Mouse (Mus musculus): ENCODE measurements around the gene 1700011M02Rik.
A peak's percentile ranks its signal among the peaks of the same experiment; 100 is the strongest.
"Not testable (repeated sequence)": the region's sequence is repeated elsewhere in the genome, so short reads cannot be mapped to it uniquely, and the experiment has no call there.

Gene 1700011M02Rik

DNA sequence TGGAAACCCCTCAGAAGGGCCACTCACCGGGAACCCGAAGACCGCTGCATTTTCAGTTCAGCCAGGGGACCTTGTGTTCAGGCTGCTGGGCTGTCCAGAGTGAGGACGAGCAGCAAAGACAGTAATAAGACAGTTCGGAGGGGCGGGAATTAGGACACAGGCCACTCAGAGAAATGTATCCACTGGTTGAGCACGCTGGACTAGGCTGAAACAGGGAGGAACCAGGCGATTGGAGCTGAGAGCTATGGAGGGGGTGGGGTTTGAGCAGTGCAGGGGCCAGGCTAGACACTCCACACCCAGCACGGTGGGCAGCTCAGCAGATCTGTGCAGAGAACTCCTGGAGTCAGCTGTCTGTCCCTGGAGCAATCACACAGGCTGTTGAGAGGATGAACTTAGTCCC, at the start of gene 1700011M02Rik, which contains the start of gene Dmrtc1a:
1700011M02Rik (plus strand) TSS at position 319 of the 400 bp plus-strand sequence.
Dmrtc1a (minus strand) TSS at position 101 of the 400 bp plus-strand sequence.
- DNase-seq: not testable (repeated sequence)

DNA sequence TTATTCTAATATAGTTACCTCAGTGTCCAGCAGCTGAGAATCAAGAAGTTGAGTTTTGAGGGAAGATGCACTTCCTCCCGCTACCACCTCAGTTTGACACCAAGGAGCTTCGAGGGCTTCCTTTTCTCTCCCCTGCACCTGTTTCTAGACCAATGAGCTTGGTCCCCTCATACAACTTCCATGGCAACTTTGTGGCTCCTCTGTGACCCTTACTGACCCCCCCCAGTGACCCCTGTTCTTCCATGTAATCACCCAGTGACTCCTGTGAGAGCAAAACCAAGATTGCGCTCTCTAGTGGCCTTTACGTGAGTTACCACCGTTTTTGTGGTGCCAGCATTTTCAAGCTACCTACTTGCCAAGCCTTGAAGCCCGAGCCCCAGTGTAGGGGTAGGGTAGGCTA, 40.8 kb upstream of the 1700011M02Rik start, which contains the start of gene 1700031F05Rik:
1700031F05Rik (minus strand) TSS at position 101 of the 400 bp plus-strand sequence.
- no peak for DNase-seq

DNA sequence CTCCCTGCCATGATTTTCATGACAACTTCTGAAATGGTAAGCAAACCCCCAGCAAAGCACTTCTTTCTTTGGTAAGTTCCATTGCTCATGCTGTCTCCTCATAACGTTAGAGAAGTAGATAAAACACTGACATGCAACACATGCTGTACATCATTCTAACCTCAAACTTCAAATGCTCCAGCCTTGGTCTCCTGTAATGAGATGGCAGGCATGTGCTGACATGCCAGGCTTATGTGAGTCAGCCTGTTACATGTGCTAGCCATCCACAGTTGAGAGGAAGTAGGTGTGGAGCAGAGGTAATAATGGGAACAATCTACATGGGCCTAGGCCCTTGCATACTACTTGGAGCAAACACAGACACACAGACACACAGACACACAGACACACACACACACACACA, 6.1 kb downstream of the 1700011M02Rik start:
- not testable (repeated sequence) for DNase-seq

DNA sequence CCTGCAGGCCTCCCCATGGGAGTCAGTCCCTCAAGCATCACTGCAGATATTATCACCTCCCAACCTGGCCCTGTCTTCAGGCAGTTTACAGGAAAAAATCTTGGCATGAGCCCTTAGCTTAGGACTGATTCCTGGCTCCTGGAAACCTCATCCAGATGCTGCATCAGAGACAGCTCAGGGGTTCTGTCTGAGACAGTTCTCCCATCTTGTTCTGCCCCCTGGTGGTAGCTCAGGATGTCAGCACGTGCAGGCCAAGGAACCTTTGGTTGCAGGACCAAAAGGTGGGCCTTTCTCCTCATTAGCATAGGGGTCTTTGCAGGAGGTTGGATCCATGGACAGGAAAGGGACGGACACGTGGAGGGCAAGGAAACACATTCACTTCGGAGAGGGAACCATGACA, 18.0 kb downstream of the 1700011M02Rik start:
- DNase-seq: peak; percentile 4

DNA sequence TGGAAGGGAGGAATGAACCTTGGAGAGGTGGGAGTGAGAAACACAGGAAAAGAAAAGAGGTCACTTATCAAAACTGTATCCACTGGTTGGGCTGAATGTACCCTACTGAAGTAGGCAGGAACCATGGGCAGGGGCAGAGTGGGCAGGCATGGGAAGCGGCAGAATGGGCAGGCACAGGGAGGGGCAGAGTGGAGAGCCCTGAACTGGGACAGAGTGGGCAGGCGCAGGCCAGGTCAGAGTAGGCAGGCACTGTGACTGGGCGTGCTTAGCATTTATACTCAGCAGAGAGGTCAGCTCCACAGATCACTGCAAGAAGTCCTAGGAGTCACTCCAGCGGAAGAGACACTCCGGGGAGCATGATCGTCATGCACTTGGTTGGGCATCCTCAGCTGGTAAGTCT, 19.4 kb downstream of the 1700011M02Rik start, which contains the start of gene 1700018G05Rik:
1700018G05Rik (plus strand) TSS at position 301 of the 400 bp plus-strand sequence.
- not testable (repeated sequence) for DNase-seq

DNA sequence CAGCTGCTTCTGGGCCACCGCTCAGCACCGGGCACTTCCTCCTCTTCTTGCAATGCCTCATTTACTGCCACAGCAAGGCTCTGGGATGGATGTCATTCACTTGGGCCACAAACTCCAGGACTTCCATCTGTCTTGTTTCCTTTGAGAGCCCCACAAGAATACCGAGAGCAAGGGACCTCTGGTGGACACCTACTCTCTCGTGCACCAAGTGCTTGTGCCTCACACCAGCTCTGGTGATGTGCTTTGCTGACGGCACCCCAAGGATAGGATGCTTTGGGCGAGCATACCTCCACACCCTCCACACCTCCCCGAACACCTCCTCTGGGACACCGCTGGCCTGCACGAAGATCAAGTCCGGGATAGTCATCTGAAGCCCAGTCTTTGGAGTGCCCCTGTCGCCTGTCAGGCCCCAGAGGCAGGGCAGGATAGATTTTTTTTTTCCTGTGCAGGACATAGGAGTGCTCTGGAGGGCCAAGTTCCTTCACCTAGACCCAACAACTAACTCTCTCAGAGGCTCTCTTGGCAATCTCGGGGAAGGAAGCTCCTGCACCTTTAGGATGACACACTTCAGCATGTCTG, 24.4 kb downstream of the 1700011M02Rik start:
- DNase-seq: no peak

DNA sequence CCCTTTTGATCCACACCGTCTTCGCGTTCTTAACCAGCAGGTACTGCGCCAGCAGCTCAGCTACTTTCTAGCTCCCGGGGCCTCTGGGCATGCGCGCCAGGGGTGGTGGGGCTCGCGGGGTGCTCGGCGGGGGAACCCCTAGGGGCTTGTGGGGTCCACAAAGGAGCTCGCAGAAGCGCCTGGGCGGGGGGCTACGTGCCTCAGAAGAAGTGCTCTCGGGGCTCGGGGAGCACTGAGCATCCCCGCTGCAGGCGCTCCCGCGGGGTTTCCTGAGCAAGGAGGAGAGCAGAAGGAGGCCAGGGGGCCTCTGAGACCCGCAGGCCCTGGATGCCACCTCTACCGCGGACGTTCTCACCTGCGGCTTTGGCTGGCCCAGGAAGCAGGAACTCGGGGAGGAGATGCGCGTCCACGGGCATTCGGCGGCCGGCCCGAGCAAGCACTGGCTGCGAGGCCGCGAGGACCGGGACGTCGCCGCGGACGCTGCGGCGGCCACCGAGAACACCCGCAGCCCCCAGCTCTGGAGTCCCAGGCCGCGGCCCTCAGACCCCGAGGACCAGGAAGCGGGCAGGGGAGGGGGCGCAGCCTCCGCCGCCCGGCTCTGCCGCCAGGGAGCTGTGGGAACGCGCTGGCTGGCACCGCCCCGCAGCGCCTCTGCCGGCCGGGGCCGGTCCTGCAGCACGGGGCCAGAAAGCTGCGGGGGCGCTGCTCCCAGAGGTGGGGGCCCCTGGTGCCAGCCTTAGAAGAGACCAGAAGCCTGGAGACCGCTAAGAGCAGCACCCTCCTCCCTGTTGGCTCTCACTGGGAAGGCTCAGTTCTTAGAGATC, 25.1 kb downstream of the 1700011M02Rik start:
- DNase-seq: no peak

DNA sequence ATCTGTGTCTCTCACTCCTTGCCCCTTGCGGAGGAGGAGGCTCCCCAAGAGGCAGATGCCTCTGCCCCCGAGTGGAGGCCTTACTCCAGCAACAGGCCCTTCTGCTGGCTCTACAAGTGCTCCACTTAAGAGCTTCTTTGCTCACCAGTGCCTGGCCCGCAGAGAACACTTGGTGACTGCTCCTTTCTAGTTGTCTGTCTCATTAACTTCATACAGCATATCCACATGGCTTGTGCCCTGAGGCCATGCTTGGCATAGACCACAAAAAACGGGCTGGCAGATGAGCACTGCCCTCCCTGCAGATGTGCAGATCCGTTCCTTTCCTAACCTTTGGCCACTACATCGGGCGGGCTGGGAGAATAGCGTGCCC, 25.7 kb downstream of the 1700011M02Rik start:
- DNase-seq: no peak

DNA sequence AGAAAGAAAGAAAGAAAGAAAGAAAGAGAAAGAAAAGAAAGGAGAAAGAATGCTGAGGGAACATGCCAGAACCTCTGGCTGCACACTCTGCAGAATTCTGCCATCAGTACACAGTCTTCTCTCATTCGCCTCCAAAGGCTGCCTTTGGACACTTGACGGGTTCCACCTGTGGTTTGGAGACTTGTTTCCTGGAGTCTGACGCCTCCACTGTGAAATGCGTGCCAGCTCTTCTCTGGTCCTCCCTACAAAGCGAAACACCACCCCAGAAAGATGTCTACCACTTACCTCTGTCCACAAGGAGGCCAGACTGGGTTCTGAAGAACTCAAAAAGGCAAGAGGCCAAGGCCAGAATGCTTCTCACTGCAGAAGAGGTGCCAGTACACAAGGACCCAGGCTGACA, 28.0 kb downstream of the 1700011M02Rik start:
- peak; percentile 4 for DNase-seq

DNA sequence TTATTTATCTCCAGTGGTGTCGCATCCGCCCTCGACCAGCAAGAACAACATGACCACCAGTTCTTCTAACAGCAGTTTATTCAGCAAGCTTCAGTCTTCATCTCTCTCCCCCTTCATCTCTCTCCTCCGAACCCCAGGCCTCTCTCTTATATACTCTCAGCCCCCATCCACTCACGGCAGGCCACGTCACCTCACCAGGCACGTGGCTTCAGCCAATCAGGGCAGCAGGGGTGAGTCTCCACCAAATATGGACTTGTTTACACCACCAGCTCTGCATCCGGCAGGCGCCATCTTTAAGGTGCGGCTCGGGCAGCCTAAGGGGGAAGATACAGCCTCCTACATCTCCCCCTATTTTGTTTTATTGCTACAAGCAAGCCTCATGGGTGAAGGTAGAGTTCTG, 41.4 kb downstream of the 1700011M02Rik start:
- DNase-seq: not testable (repeated sequence)

DNA sequence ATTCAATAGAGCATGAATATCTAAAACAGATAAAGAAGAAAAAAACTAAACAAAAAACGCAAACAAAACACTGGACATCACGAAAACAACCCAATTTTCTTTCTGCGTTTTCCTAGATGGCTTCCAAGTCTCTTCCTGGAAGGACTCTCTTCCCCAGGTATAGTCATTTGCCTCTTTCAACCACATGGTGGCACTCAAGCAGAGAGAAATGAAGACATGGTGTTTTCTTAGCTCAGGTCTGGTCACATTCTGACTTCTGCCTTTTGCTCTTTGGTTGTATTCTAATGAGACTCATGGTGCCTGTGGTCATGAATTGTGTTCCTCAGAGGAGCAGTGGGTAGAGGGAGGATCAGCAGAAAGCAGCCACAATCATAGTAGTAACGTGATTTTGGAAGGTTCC, 50.2 kb downstream of the 1700011M02Rik start:
- DNase-seq: peak; percentile 6

Data from lung, postnatal 36 days (tissue).